Mouse (Mus musculus) heart, embryonic 11.5 days (tissue): Measurements from ENCODE around the gene Chst11. TPM values are rescaled to one million over a fixed set of nuclear protein-coding genes. Genes with fewer than 3 reads are reported as not detected.

ENCODE experiments used
- ATAC-seq: fragments of 200-750 bp; cut with Nextera tagmentation; replicated peaks from 2 replicates; pipeline ENCODE4 v1.8.0; 2017; ENCODE audit warnings: moderate library complexity; ENCODE audit not compliant: insufficient number of reproducible peaks, low FRiP score, low TSS enrichment
- H3K27ac ChIP-seq: fragments of 300-500 bp; sonication (generic); 2 replicates; pipeline ENCODE4 v1.5.1; 2014; ENCODE audit warnings: mild to moderate bottlenecking, low read depth, low read length
- H3K27me3 ChIP-seq: fragments of 300-500 bp; sonication (generic); 2 replicates; pipeline ENCODE4 v1.6.1; 2014; ENCODE audit warnings: mild to moderate bottlenecking, low read length, mixed read lengths; ENCODE audit not compliant: control insufficient read depth, insufficient read depth
- H3K36me3 ChIP-seq: fragments of 300-500 bp; sonication (generic); 2 replicates; pipeline ENCODE4 v1.6.1; 2014; ENCODE audit warnings: mild to moderate bottlenecking, low read length, moderate library complexity, mixed read lengths; ENCODE audit not compliant: control insufficient read depth, insufficient read depth
- H3K4me1 ChIP-seq: fragments of 300-500 bp; sonication (generic); 2 replicates; pipeline ENCODE4 v1.6.1; 2014; ENCODE audit warnings: low read length; ENCODE audit not compliant: control insufficient read depth, insufficient read depth
- H3K4me2 ChIP-seq: fragments of 300-500 bp; sonication (generic); 2 replicates; pipeline ENCODE4 v1.6.1; 2014; ENCODE audit warnings: mild to moderate bottlenecking, moderate library complexity
- H3K4me3 ChIP-seq: fragments of 300-500 bp; sonication (generic); 2 replicates; pipeline ENCODE4 v1.5.1; 2014; ENCODE audit warnings: low read depth, low read length
- H3K9ac ChIP-seq: fragments of 300-500 bp; sonication (generic); 2 replicates; pipeline ENCODE4 v1.6.1; 2014; ENCODE audit warnings: mild to moderate bottlenecking, low read depth, low read length, moderate library complexity
- H3K9me3 ChIP-seq: fragments of 300-500 bp; sonication (generic); replicated peaks from 2 replicates; pipeline ENCODE4 v1.6.1; 2016; ENCODE audit warnings: low read length; ENCODE audit not compliant: control insufficient read depth
- WGBS: fragments of 180-500 bp; shearing (Covaris S2); extraction: QIAGEN DNeasy Blood & Tissue Kit; methylation state at CpG from one replicate; pipeline ENCODE4 v1.1.7; 2014; ENCODE audit not compliant: insufficient replicate concordance; 5-methylcytosine and 5-hydroxymethylcytosine counted together
- polyA plus RNA-seq: library from polyadenylated mRNA; unstranded; fragments of >200 nt; fragmentation: Nextera tagmentation; extraction: Ambion mirVana; gene quantifications from 2 replicates; pipeline ENCODE4 v1.2.1, GENCODE M21; 2014

The Chst11 gene
- polyA plus RNA-seq, 1 experiment from 2014 or later: 3.1 TPM

DNA sequence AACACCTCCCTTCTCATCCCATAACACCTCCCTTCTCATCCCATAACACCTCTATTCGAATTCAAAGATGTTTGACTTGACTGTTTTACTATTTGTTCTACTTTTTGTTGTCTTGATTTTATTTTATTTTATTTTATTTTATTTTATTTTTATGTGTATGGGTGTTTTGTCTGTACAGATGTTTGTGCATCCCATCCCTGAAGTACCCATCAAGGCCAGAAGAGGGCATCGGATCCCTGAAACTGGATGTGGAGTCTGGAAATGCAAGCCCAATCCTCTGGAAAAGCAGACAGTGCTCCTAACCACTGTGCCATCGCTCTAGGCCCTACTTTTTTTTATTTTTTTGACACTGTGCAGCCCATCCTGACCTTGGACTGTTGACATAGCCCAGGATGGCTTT lies 239.7 kb downstream of the Chst11 start:
- no peaks in the 10 kb centered on the region for H3K36me3 ChIP-seq
- H3K9me3 ChIP-seq: no peaks in the 10 kb centered on the region
- no peak for ATAC-seq
- no peaks in the 10 kb centered on the region for H3K27me3 ChIP-seq
- no peaks in the 10 kb centered on the region for H3K4me1 ChIP-seq
- WGBS: 36% methylated on average over 3 of the region's 3 CpGs
- no peak overlapping the region for H3K4me3 ChIP-seq
- no peak overlapping the region for H3K4me2 ChIP-seq
- H3K9ac ChIP-seq: no peak overlapping the region
- no peak overlapping the region for H3K27ac ChIP-seq

DNA sequence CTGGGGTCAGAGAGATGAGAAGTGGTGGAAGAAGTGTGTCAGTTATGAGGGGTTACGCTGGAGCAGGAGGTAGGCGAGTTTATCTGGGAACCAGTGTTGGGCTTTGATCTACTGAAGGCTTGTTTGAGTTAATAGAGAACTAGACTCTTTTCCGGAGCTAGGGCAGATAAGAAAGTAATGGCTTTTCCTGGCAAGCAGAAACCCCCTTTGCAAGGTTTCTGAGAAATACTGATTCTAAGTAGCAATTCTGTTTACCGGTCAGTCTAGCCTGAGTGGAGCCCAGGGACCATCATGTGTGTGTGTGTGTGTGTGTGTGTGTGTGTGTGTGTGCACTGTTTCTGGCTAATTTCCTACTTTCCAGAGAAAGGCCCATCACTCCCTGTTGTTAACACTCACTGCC lies 243.3 kb downstream of the Chst11 start:
- ATAC-seq: no peak
- no peak overlapping the region for H3K4me3 ChIP-seq
- H3K9me3 ChIP-seq: no peaks in the 10 kb centered on the region
- H3K4me2 ChIP-seq: no peak overlapping the region
- H3K4me1 ChIP-seq: no peaks in the 10 kb centered on the region
- 54% methylated on average over 4 of the region's 4 CpGs for WGBS
- H3K9ac ChIP-seq: no peak overlapping the region
- no peaks in the 10 kb centered on the region for H3K36me3 ChIP-seq
- no peak overlapping the region for H3K27ac ChIP-seq
- no peaks in the 10 kb centered on the region for H3K27me3 ChIP-seq

- no peak for ATAC-seq
- Histone ChIP-seq H3K27me3 (no peaks in the 10 kb centered on the region; the same call in 1 of the 2 replicates), H3K4me3 (no peak overlapping the region), H3K9ac (no peak overlapping the region), H3K27ac (no peak overlapping the region), H3K4me1 (peaks cover 4% of the 10 kb centered on the region; the same call in 1 of the 2 replicates), H3K4me2 (no peak overlapping the region), H3K9me3 (no peaks in the 10 kb centered on the region), H3K36me3 (no peaks in the 10 kb centered on the region)
- 77% methylated on average over 3 of the region's 3 CpGs for WGBS
Measured at GRCm38 (mm10) chr10:83233967-83234366, 248.7 kb downstream of the Chst11 start.

DNA sequence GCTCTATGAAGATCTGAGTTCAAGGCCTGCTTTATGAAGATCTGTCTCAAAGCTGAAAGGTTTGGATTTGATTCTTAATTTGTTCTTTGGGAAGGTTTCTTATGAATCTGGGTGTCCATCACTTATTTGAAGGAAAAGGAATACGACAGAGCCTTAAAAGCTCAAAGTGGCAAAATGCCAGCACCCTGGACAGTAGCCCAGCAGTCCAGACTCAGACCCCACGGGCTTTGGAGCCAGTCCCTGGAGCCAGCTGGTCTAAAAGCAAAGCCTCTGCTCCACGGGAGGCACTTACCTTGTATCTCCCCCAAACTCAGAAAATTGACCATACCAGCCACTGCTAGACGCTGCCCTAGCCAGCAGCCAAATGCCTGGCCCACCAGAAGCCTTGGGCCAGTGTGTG lies 249.1 kb downstream of the Chst11 start:
- Histone ChIP-seq H3K4me2 (no peak overlapping the region), H3K9me3 (no peaks in the 10 kb centered on the region), H3K4me3 (no peak overlapping the region), H3K27me3 (no peaks in the 10 kb centered on the region; the same call in 1 of the 2 replicates), H3K9ac (no peak overlapping the region), H3K4me1 (peaks cover 4% of the 10 kb centered on the region; the same call in 1 of the 2 replicates), H3K27ac (no peak overlapping the region), H3K36me3 (no peaks in the 10 kb centered on the region)
- WGBS: 52% methylated on average over 4 of the region's 4 CpGs
- no peak for ATAC-seq

DNA sequence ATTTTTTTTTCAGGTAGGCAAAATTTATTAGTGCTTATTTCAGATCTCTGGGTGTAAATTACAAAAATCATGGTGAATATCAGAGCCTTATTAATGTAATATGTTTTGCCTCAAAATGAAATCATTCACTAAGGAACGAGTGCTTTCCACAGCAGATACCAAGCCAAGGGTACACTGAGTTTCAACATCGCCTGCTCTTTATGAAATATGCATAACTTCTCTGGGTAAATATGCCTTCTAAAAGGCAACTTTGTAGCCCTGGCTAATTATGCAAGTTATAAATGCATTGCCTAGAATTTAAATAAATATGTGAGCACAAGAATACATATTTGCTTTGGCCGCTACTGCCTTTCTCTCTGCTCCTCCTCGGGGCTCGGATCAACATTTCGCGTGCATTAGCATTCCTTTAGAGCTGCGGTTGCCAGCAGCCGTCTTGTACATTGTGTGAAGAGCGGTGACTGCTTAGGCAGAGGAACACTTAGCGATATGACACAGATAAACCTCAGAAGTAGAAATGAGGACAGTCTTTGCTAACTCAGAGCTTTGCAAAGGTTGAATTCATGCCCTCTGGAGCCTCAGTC lies 256.9 kb downstream of the Chst11 start:
- Histone ChIP-seq H3K27me3 (no peaks in the 10 kb centered on the region), H3K36me3 (no peaks in the 10 kb centered on the region), H3K9me3 (no peaks in the 10 kb centered on the region), H3K4me1 (peaks cover 6% of the 10 kb centered on the region; the same call in 1 of the 2 replicates), H3K4me2 (no peak overlapping the region), H3K9ac (no peak overlapping the region), H3K4me3 (no peak overlapping the region), H3K27ac (no peak overlapping the region)
- ATAC-seq: no peak
- 60% methylated on average over 11 of the region's 11 CpGs for WGBS

- H3K4me2 ChIP-seq: no peak overlapping the region
- H3K27ac ChIP-seq: no peak overlapping the region
- H3K36me3 ChIP-seq: no peaks in the 10 kb centered on the region
- ATAC-seq: no peak
- no peak overlapping the region for H3K4me3 ChIP-seq
- WGBS: 60% methylated on average over 6 of the region's 6 CpGs
- no peak overlapping the region for H3K9ac ChIP-seq
- H3K27me3 ChIP-seq: no peaks in the 10 kb centered on the region
- H3K9me3 ChIP-seq: no peaks in the 10 kb centered on the region
- H3K4me1 ChIP-seq: 0 out of 2 replicates have a peak, but pooled peaks cover 3% of the 10 kb centered on the region
Measured at GRCm38 (mm10) chr10:83244131-83244530, 258.8 kb downstream of the Chst11 start.

Other genes starting within 250 kb of the Chst11 start
- gene Nfyb, start 221.4 kb upstream of the Chst11 start, polyA plus RNA-seq: 27.1 and 29.9 TPM in 2 replicates
- gene Txnrd1, start 151.5 kb upstream of the Chst11 start, polyA plus RNA-seq: 88.2 and 92.3 TPM in 2 replicates
- 0.20 and 0.23 TPM in 2 replicates for gene Eid3, start 118.9 kb upstream of the Chst11 start, polyA plus RNA-seq